Mouse (Mus musculus): ENCODE data around the gene Ces1h. TPM values are rescaled to one million over a fixed set of nuclear protein-coding genes. Genes with fewer than 3 reads are reported as not detected.
"Not testable (repeated sequence)": the region's sequence is repeated elsewhere in the genome, so short reads cannot be mapped to it uniquely, and the experiment has no call there.

Ces1h gene
- polyA plus RNA-seq (2015; fragmentation: Nextera tagmentation; extraction: Ambion mirVana) = not detected in 2 replicates

GRCm38 (mm10) chr8:93379625-93380024 is at the start of gene Ces1h:
Ces1h (minus strand) TSS chr8:93379725.
- no peaks in the 10 kb centered on the region for H3K9me3 ChIP-seq (replicated peaks)
- no peak for ATAC-seq (replicated peaks; ENCODE audit: low FRiP score)
- H3K4me3 ChIP-seq (replicated peaks) = no peak within 1 kb of the TSS
- H3K27ac ChIP-seq = no peak within 1 kb of the TSS
- H3K4me2 ChIP-seq = no peak within 1 kb of the TSS
- H3K36me3 ChIP-seq = no peaks in the 10 kb centered on the region
- H3K27me3 ChIP-seq = no peaks in the 10 kb centered on the region
- H3K9ac ChIP-seq = no peak within 1 kb of the TSS
- WGBS = 93% methylated on average over 4 of the region's 4 CpGs
- H3K4me1 ChIP-seq = no peaks in the 10 kb centered on the region

- Histone ChIP-seq H3K4me1 (no peaks in the 10 kb centered on the region), H3K36me3 (no peaks in the 10 kb centered on the region), H3K4me3 (replicated peaks) (no peak overlapping the region), H3K27me3 (no peaks in the 10 kb centered on the region), H3K4me2 (no peak overlapping the region), H3K9me3 (replicated peaks) (no peaks in the 10 kb centered on the region), H3K27ac (no peak overlapping the region), H3K9ac (no peak overlapping the region)
- 92% methylated on average over 16 of the region's 16 CpGs for WGBS
- ATAC-seq (replicated peaks; ENCODE audit: low FRiP score) = no peak
Observed at GRCm38 (mm10) chr8:93427195-93427594, 47.7 kb upstream of the Ces1h start.

- H3K27ac ChIP-seq = no peak overlapping the region
- no peaks in the 10 kb centered on the region for H3K36me3 ChIP-seq
- H3K4me1 ChIP-seq = no peaks in the 10 kb centered on the region
- H3K4me2 ChIP-seq = no peak overlapping the region
- H3K9me3 ChIP-seq (replicated peaks) = no peaks in the 10 kb centered on the region
- WGBS = 75% methylated on average over 4 of the region's 4 CpGs
- H3K9ac ChIP-seq = no peak overlapping the region
- no peak for ATAC-seq (replicated peaks; ENCODE audit: low FRiP score)
- no peaks in the 10 kb centered on the region for H3K27me3 ChIP-seq
- no peak overlapping the region for H3K4me3 ChIP-seq (replicated peaks)
Observed at GRCm38 (mm10) chr8:93415387-93415786, 35.9 kb upstream of the Ces1h start.

GRCm38 (mm10) chr8:93408830-93409229 is 29.3 kb upstream of the Ces1h start:
- H3K27ac ChIP-seq = no peak overlapping the region
- no peak overlapping the region for H3K9ac ChIP-seq
- ATAC-seq (replicated peaks; ENCODE audit: low FRiP score) = no peak
- H3K4me1 ChIP-seq = no peaks in the 10 kb centered on the region
- H3K36me3 ChIP-seq = no peaks in the 10 kb centered on the region
- H3K4me3 ChIP-seq (replicated peaks) = no peak overlapping the region
- H3K9me3 ChIP-seq (replicated peaks) = no peaks in the 10 kb centered on the region
- H3K4me2 ChIP-seq = no peak overlapping the region
- H3K27me3 ChIP-seq = no peaks in the 10 kb centered on the region
- WGBS = 74% methylated on average over 2 of the region's 2 CpGs

- no peak for ATAC-seq (replicated peaks; ENCODE audit: low FRiP score)
- Histone ChIP-seq H3K36me3 (no peaks in the 10 kb centered on the region), H3K4me3 (replicated peaks) (no peak overlapping the region), H3K27me3 (no peaks in the 10 kb centered on the region), H3K9me3 (replicated peaks) (no peaks in the 10 kb centered on the region), H3K9ac (no peak overlapping the region), H3K4me1 (no peaks in the 10 kb centered on the region), H3K27ac (no peak overlapping the region), H3K4me2 (no peak overlapping the region)
- WGBS = 63% methylated on average over 2 of the region's 2 CpGs
Observed at GRCm38 (mm10) chr8:93399698-93400097, 20.2 kb upstream of the Ces1h start.

GRCm38 (mm10) chr8:93398044-93398443 is 18.5 kb upstream of the Ces1h start:
- WGBS = 21% methylated on average over 1 of the region's 1 CpGs
- H3K9ac ChIP-seq = no peak overlapping the region
- no peak overlapping the region for H3K4me3 ChIP-seq (replicated peaks)
- H3K4me1 ChIP-seq = no peaks in the 10 kb centered on the region
- no peak overlapping the region for H3K4me2 ChIP-seq
- no peaks in the 10 kb centered on the region for H3K9me3 ChIP-seq (replicated peaks)
- ATAC-seq (replicated peaks; ENCODE audit: low FRiP score) = no peak
- H3K27ac ChIP-seq = no peak overlapping the region
- no peaks in the 10 kb centered on the region for H3K27me3 ChIP-seq
- H3K36me3 ChIP-seq = no peaks in the 10 kb centered on the region

- H3K27me3 ChIP-seq; H3K9me3 ChIP-seq (replicated peaks); ATAC-seq (replicated peaks; ENCODE audit: low FRiP score); H3K9ac ChIP-seq; H3K4me3 ChIP-seq (replicated peaks); H3K27ac ChIP-seq; H3K36me3 ChIP-seq; H3K4me2 ChIP-seq; H3K4me1 ChIP-seq: not testable (repeated sequence)
- 42% methylated on average over 8 of the region's 8 CpGs for WGBS
Observed at GRCm38 (mm10) chr8:93394079-93394619, 14.6 kb upstream of the Ces1h start.

GRCm38 (mm10) chr8:93369481-93369880 is 10.0 kb downstream of the Ces1h start:
- no peak overlapping the region for H3K4me2 ChIP-seq
- no peak overlapping the region for H3K27ac ChIP-seq
- H3K9ac ChIP-seq = no peak overlapping the region
- no peaks in the 10 kb centered on the region for H3K4me1 ChIP-seq
- no peak for ATAC-seq (replicated peaks; ENCODE audit: low FRiP score)
- no peaks in the 10 kb centered on the region for H3K36me3 ChIP-seq
- H3K27me3 ChIP-seq = no peaks in the 10 kb centered on the region
- 21% methylated on average over 2 of the region's 2 CpGs for WGBS
- no peak overlapping the region for H3K4me3 ChIP-seq (replicated peaks)
- no peaks in the 10 kb centered on the region for H3K9me3 ChIP-seq (replicated peaks)

- no peak overlapping the region for H3K4me2 ChIP-seq
- H3K4me3 ChIP-seq (replicated peaks) = no peak overlapping the region
- no peaks in the 10 kb centered on the region for H3K36me3 ChIP-seq
- no peaks in the 10 kb centered on the region for H3K4me1 ChIP-seq
- H3K9ac ChIP-seq = no peak overlapping the region
- H3K27me3 ChIP-seq = no peaks in the 10 kb centered on the region
- ATAC-seq (replicated peaks; ENCODE audit: low FRiP score) = no peak
- H3K27ac ChIP-seq = no peak overlapping the region
- no peaks in the 10 kb centered on the region for H3K9me3 ChIP-seq (replicated peaks)
Observed at GRCm38 (mm10) chr8:93360113-93360512, 19.4 kb downstream of the Ces1h start.

GRCm38 (mm10) chr8:93339531-93339930 is 40.0 kb downstream of the Ces1h start:
- Histone ChIP-seq H3K9me3 (replicated peaks) (no peaks in the 10 kb centered on the region), H3K4me2 (no peak overlapping the region), H3K27me3 (no peaks in the 10 kb centered on the region), H3K4me1 (no peaks in the 10 kb centered on the region), H3K4me3 (replicated peaks) (no peak overlapping the region), H3K9ac (no peak overlapping the region), H3K36me3 (no peaks in the 10 kb centered on the region), H3K27ac (no peak overlapping the region)
- WGBS = 97% methylated on average over 2 of the region's 2 CpGs
- ATAC-seq (replicated peaks; ENCODE audit: low FRiP score) = no peak

GRCm38 (mm10) chr8:93337207-93337606 is 42.3 kb downstream of the Ces1h start, which contains the start of gene Ces1g:
Ces1g (minus strand) TSS chr8:93337308.
- ATAC-seq (replicated peaks; ENCODE audit: low FRiP score) = no peak
- WGBS = 51% methylated on average over 3 of the region's 3 CpGs

GRCm38 (mm10) chr8:93332703-93333102 is 46.8 kb downstream of the Ces1h start:
- 73% methylated on average over 1 of the region's 1 CpGs for WGBS
- Histone ChIP-seq H3K4me1 (no peaks in the 10 kb centered on the region), H3K4me2 (no peak overlapping the region), H3K27ac (no peak overlapping the region), H3K4me3 (replicated peaks) (no peak overlapping the region), H3K27me3 (no peaks in the 10 kb centered on the region), H3K36me3 (no peaks in the 10 kb centered on the region), H3K9ac (no peak overlapping the region), H3K9me3 (replicated peaks) (no peaks in the 10 kb centered on the region)
- no peak for ATAC-seq (replicated peaks; ENCODE audit: low FRiP score)

More at GRCm38 (mm10) chr8:93337207-93337606, 42.3 kb downstream of the Ces1h start, which contains the start of gene Ces1g:
- no peak within 1 kb of the TSS for H3K4me3 ChIP-seq (replicated peaks)
- no peaks in the 10 kb centered on the region for H3K27me3 ChIP-seq
- H3K4me1 ChIP-seq = no peaks in the 10 kb centered on the region
- no peak within 1 kb of the TSS for H3K27ac ChIP-seq
- no peaks in the 10 kb centered on the region for H3K36me3 ChIP-seq
- H3K9me3 ChIP-seq (replicated peaks) = no peaks in the 10 kb centered on the region
- no peak within 1 kb of the TSS for H3K9ac ChIP-seq
- H3K4me2 ChIP-seq = no peak within 1 kb of the TSS

- H3K9ac ChIP-seq = no peak overlapping the region
- no peak overlapping the region for H3K27ac ChIP-seq
- ATAC-seq (replicated peaks; ENCODE audit: low FRiP score) = no peak
- no peak overlapping the region for H3K4me2 ChIP-seq
- H3K4me3 ChIP-seq (replicated peaks) = no peak overlapping the region
- H3K36me3 ChIP-seq = no peaks in the 10 kb centered on the region
- H3K9me3 ChIP-seq (replicated peaks) = no peaks in the 10 kb centered on the region
- WGBS = 96% methylated on average over 2 of the region's 2 CpGs
- H3K27me3 ChIP-seq = no peaks in the 10 kb centered on the region
- no peaks in the 10 kb centered on the region for H3K4me1 ChIP-seq
Observed at GRCm38 (mm10) chr8:93331151-93331550, 48.4 kb downstream of the Ces1h start.

Measured in kidney, embryonic 15.5 days (tissue).